Mouse (Mus musculus): ENCODE data around the gene Brf1. TPM values are rescaled to one million over a fixed set of nuclear protein-coding genes. Genes with fewer than 3 reads are reported as not detected.

Brf1 gene
- polyA plus RNA-seq, 1 experiment from 2014 or later = 61.9 TPM

DNA sequence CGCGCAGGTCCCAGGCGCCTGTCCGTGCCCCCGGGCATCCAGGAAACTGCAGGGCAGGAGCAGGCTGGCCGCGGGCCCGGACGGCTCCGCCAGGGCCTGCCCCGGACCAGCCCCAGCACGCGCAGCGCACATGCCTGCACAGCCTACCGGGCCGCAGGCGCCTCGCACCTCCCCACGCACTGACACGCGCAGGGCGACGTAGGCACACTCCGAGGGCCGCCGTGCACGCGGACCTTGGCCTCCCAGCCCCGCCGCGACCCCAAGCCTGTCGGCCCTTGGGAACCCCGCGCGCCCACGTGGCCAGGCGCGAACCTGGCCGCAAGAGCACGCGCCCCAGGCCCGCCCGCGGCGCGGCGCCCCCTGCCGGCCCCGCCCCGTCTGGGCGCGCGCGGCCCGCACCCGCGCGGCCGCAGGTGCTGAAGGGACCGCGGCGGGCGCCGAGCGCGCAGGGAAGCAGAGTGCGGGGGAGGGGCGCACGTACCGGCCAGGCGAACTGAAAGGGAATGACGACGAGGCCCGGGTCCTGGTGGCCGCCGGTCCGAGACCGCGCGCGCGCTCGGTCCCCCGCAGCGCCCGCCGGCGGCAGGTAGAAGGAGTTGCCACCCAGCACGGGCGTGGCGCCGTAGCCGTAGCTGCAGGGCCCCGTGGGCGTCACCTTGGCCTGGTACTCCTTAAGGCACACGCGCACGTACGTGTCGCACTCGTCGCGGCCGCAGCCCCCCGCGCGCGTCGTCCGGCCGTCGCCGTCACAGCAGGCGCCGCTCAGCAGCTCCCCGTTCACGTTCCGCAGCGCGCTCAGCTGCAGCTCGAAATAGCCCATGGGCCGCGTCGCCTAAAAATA lies 71.9 kb downstream of the Brf1 start:
- Histone ChIP-seq H3K9me3 (no peaks in the 10 kb centered on the region), H3K4me3 (replicated peaks) (peak overlapping the region; percentile 70), H3K27me3 (peaks cover 55% of the 10 kb centered on the region), H3K36me3 (no peaks in the 10 kb centered on the region), H3K4me1 (replicated peaks) (peaks cover 37% of the 10 kb centered on the region), H3K27ac (peak overlapping the region; percentile 85), H3K9ac (replicated peaks) (peak overlapping the region; percentile 84), H3K4me2 (replicated peaks) (peak overlapping the region; percentile 78)
- WGBS = 1% methylated on average over 115 of the region's 124 CpGs
- peak; percentile 63 for ATAC-seq

DNA sequence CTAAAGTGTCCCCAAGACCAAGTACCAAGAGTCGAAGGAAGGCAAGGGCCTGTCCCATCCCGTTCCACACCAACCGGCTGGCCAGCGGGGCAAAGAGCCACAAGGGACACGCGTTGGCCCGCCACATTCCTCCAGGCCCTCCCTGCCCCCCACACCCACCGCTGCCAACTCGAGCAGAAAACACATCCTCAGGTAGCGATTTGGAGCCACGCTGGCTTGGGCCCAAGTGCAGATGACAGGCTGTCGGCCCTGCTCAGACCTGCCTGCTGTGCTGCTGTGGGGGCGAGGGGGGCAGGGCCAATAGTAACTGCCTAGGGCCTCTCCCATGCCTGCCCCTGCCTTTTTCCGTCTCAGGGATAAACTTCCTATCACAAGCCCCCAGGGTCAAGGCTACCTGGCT lies 73.2 kb downstream of the Brf1 start:
- H3K9me3 ChIP-seq = no peaks in the 10 kb centered on the region
- 59% methylated on average over 14 of the region's 14 CpGs for WGBS
- H3K27me3 ChIP-seq = peaks cover 55% of the 10 kb centered on the region
- H3K36me3 ChIP-seq = no peaks in the 10 kb centered on the region
- H3K4me3 ChIP-seq (replicated peaks) = 0 out of 2 replicates have a peak overlapping the region, but pooled peaks have one; percentile 70
- ATAC-seq = no peak
- H3K4me2 ChIP-seq (replicated peaks) = peak overlapping the region; percentile 78
- peaks cover 50% of the 10 kb centered on the region for H3K4me1 ChIP-seq (replicated peaks)
- peak overlapping the region; percentile 49; the same call in 1 of the 2 replicates for H3K9ac ChIP-seq (replicated peaks)
- no peak overlapping the region for H3K27ac ChIP-seq

DNA sequence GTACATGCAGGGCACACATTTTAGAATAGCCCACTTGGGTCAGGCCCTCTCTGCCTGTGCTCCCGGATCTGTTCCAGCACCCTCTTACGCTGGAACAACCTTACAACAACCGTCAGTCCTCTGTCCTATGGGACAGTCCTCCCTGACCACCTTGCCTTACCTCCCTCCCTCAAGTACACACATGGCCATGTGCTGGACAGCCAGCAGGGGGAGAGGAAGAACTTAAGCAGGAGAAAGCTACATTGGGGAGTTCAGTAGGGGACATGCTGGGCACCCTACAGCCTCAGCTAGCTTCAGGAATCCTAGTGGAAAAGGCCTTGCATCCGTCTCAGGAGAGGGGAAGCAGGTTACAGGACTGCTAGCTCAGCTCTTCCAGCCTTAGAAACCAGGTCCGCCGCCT lies 74.6 kb downstream of the Brf1 start:
- Histone ChIP-seq H3K36me3 (peaks cover 4% of the 10 kb centered on the region; the same call in 1 of the 2 replicates), H3K4me2 (replicated peaks) (no peak overlapping the region), H3K27me3 (peaks cover 46% of the 10 kb centered on the region), H3K4me3 (replicated peaks) (no peak overlapping the region), H3K27ac (no peak overlapping the region), H3K9ac (replicated peaks) (no peak overlapping the region), H3K9me3 (no peaks in the 10 kb centered on the region), H3K4me1 (replicated peaks) (peaks cover 62% of the 10 kb centered on the region)
- 85% methylated on average over 6 of the region's 6 CpGs for WGBS
- ATAC-seq = no peak

DNA sequence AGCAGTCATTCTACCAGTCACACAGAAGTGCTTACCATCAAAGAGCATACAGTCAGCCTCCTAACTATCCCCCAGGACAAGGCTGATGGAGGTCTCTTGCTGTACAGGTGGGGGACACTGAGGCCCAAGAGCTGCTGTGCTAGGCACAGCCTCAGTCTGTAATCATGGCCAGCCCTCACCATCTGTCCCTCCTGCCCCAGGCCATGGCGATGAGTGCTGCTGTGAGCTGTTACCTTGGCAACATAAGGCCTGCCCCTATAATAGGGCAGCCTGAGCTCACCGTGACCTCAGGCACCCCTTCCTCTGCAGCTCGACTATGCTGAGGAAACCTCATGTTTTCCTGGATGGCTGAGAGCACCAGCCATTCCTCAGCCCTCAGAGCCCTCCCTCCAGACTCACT lies 78.0 kb downstream of the Brf1 start:
- Histone ChIP-seq H3K27ac (no peak overlapping the region), H3K27me3 (peaks cover 14% of the 10 kb centered on the region), H3K36me3 (peaks cover 29% of the 10 kb centered on the region), H3K9me3 (no peaks in the 10 kb centered on the region), H3K9ac (replicated peaks) (peak overlapping the region; percentile 19; the same call in 1 of the 2 replicates), H3K4me2 (replicated peaks) (no peak overlapping the region), H3K4me1 (replicated peaks) (peaks cover 41% of the 10 kb centered on the region), H3K4me3 (replicated peaks) (no peak overlapping the region)
- 11% methylated on average over 3 of the region's 3 CpGs for WGBS
- ATAC-seq = peak; percentile 48

DNA sequence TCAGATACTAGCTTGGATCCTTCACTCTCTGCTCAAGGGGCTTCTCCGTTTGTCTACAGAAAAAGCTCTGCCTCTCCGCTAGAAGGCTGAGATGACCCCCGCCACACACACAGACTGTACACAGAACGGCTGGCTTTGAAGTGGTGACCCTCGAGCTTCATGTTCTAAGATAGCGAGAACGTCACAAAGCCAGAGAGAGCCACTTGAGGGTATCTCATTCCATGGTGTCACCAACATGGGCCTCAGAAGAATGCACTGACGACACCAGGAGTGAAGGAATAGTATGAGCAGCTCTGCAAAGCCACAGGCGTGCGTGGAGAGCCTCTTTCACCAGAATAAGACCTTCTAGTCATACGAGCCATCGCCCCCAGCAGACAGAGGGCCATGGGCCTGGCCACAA lies 79.0 kb downstream of the Brf1 start:
- 85% methylated on average over 12 of the region's 12 CpGs for WGBS
- Histone ChIP-seq H3K4me2 (replicated peaks) (no peak overlapping the region), H3K27me3 (peaks cover 4% of the 10 kb centered on the region; the same call in 1 of the 2 replicates), H3K4me3 (replicated peaks) (no peak overlapping the region), H3K9me3 (no peaks in the 10 kb centered on the region), H3K27ac (no peak overlapping the region), H3K4me1 (replicated peaks) (peaks cover 31% of the 10 kb centered on the region), H3K36me3 (peaks cover 36% of the 10 kb centered on the region), H3K9ac (replicated peaks) (no peak overlapping the region; the same call in 1 of the 2 replicates)
- no peak for ATAC-seq

DNA sequence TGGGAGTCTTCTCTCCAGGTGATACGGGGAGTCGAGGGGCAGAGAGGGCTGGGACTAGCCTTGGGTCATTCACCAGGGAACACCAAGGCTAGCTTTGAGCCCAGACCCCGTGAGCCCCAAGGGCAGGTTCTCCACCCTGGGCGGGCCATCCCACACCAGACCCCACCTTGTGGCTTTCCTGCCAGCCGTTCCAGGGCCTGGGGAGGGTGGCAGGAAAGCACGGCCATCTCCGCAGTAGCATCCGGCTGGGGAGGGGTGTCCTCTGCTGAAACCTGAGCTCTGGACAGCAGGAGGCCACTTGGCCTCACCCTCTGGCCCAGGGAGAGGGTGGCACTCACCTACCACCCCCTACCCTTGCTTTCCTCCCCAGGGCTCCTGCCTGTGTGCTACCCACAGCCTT lies 82.6 kb downstream of the Brf1 start:
- Histone ChIP-seq H3K4me1 (replicated peaks) (peaks cover 23% of the 10 kb centered on the region), H3K4me2 (replicated peaks) (no peak overlapping the region), H3K9ac (replicated peaks) (no peak overlapping the region), H3K27ac (no peak overlapping the region), H3K27me3 (no peaks in the 10 kb centered on the region), H3K9me3 (no peaks in the 10 kb centered on the region), H3K36me3 (peaks cover 68% of the 10 kb centered on the region), H3K4me3 (replicated peaks) (no peak overlapping the region)
- 56% methylated on average over 8 of the region's 8 CpGs for WGBS
- no peak for ATAC-seq

DNA sequence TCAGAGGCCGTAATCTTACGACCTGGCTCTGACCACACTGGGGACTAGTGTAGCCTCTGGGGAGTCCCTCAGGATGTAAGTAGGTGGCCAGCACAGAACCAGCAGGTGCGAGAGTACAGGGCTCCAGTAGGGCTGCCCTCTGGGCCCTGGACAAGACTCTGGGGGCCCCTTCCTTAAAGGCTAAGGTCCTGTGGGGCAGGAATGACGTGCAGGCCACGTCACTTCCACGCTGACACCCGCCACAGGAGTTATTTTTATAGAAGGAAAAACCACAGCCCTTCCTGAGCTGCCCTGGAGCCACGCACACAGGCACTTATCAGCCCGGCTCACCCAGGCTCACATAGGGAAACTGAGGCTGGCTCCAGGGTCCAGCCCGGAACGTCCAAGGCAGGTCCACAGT lies 83.0 kb downstream of the Brf1 start:
- Histone ChIP-seq H3K9me3 (no peaks in the 10 kb centered on the region), H3K27me3 (no peaks in the 10 kb centered on the region), H3K4me2 (replicated peaks) (no peak overlapping the region), H3K4me3 (replicated peaks) (no peak overlapping the region), H3K27ac (no peak overlapping the region), H3K9ac (replicated peaks) (no peak overlapping the region), H3K4me1 (replicated peaks) (peaks cover 19% of the 10 kb centered on the region), H3K36me3 (peaks cover 72% of the 10 kb centered on the region)
- WGBS = 77% methylated on average over 11 of the region's 11 CpGs
- no peak for ATAC-seq

DNA sequence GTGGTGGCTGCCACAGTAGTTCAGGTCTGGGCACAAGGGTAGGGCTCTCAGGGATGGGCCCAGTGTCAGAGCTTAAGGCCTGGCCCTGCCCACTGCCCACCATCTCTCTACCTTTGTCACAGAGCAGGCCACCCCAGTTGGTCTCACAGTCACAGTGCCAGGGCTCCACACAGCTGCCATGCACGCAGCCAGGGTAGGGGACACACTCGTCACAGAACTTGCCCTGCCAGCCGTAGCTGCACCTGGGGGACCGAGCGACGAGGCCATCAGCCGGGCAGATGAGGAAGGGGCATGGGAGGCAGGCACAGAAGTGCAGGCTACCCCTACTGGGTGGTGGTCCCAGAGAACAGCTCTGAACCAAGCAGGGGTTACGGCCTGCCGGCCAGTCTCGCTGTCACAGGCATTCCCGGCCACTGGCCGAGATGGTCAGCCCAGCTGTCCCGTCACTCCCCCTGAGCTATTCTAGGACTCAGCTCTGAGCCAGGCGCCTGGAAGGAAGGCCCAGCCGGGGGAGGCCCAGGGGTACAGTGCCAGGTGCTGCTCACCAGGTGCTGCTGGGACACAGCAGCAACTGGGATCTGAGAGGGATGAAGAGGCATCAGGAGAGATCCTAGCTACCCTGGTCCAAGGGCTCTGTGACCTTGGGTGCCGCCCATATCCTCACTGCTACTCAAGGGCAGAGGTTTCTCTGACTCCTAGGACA lies 83.7 kb downstream of the Brf1 start:
- no peak overlapping the region for H3K9ac ChIP-seq (replicated peaks)
- H3K9me3 ChIP-seq = no peaks in the 10 kb centered on the region
- no peak for ATAC-seq
- 86% methylated on average over 16 of the region's 16 CpGs for WGBS
- no peaks in the 10 kb centered on the region for H3K27me3 ChIP-seq
- H3K4me3 ChIP-seq (replicated peaks) = no peak overlapping the region
- H3K4me2 ChIP-seq (replicated peaks) = no peak overlapping the region
- H3K4me1 ChIP-seq (replicated peaks) = peaks cover 13% of the 10 kb centered on the region
- peaks cover 77% of the 10 kb centered on the region for H3K36me3 ChIP-seq
- H3K27ac ChIP-seq = no peak overlapping the region

DNA sequence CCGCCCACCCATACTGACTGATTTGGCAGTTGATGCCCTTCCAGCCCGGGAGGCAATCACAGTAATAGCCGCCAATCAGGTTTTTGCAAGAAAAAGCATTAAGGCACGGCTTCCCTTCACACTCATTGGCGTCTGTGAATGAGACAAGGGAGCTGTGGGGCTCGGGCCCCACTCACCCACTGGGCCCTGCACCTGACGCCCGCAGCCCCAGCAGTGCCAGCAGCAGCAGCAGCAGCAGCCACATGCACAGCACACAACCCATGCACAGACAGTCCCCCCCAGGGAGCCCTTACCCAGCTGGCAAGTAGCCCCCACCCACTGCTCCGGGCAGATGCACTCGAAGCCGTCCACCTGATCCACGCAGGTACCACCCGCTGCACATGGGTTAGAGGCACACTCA lies 84.9 kb downstream of the Brf1 start:
- Histone ChIP-seq H3K9ac (replicated peaks) (no peak overlapping the region), H3K36me3 (peaks cover 88% of the 10 kb centered on the region), H3K27me3 (no peaks in the 10 kb centered on the region), H3K4me3 (replicated peaks) (no peak overlapping the region), H3K27ac (no peak overlapping the region), H3K9me3 (no peaks in the 10 kb centered on the region), H3K4me1 (replicated peaks) (0 out of 2 replicates have a peak, but pooled peaks cover 5% of the 10 kb centered on the region), H3K4me2 (replicated peaks) (no peak overlapping the region)
- 72% methylated on average over 13 of the region's 13 CpGs for WGBS
- peak; percentile 21; the same call in 1 of the 2 replicates for ATAC-seq

DNA sequence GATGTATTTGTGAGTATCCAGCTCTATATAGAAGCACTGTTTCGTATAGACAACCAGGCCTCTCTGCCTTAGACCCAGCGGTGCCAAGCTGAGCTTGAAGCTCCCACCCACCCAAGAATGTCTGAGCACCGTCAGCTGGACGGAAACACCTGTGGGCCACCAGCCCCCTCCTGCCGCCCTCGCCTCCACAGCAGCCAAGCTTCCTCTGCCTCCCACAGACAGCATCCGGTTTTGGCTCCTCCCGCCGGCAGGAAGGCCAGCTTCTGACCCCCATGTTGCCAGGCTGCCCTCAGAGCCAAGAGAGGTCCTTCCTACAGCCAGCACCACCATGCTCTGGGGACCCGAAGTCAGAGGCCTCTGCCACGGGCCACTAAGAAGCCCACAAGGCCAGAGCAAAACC lies 86.0 kb downstream of the Brf1 start:
- no peak overlapping the region for H3K27ac ChIP-seq
- no peaks in the 10 kb centered on the region for H3K9me3 ChIP-seq
- H3K4me3 ChIP-seq (replicated peaks) = no peak overlapping the region
- ATAC-seq = no peak
- H3K27me3 ChIP-seq = no peaks in the 10 kb centered on the region
- no peak overlapping the region for H3K9ac ChIP-seq (replicated peaks)
- no peak overlapping the region for H3K4me2 ChIP-seq (replicated peaks)
- H3K4me1 ChIP-seq (replicated peaks) = 0 out of 2 replicates have a peak, but pooled peaks cover 5% of the 10 kb centered on the region
- peaks cover 91% of the 10 kb centered on the region for H3K36me3 ChIP-seq
- 94% methylated on average over 11 of the region's 11 CpGs for WGBS

DNA sequence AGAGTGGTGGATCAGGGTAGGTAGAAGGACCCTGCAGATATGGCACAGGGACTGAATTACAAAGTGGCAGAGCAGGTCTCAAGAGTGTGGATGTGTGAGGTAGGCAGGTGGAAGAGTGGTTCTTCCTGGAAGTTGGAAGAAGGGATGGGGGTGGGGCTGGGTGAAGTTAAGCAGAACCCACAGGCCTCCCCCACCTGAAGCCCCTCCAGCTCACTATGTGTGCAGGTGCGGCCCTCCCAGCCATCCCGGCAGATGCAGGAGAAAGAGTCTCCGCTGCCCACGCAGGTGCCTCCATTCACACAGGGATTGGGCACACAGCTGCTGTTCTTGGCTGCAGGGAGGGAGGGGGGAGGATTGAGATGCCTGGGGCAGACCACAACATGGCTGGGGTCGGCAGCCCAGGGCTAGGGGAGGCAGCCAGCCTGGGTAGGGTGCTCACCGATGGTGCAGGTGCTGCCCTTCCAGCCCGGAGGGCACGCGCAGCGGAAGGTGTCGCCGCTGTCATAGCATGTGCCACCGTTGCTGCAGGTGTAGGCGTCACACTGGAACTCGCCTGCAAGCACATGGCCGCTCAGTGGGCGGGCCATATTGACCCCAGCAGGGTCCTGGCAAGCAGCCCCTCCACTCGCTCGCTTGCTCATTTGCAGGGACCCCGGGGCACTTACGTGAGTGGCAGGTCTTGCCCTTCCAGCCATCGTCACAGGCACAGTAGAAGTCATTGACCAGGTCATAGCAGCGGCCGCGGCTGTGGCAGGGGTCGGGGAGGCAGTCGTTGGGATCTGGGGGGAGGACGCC lies 87.4 kb downstream of the Brf1 start:
- Histone ChIP-seq H3K27me3 (no peaks in the 10 kb centered on the region), H3K4me3 (replicated peaks) (no peak overlapping the region), H3K9me3 (no peaks in the 10 kb centered on the region), H3K4me1 (replicated peaks) (0 out of 2 replicates have a peak, but pooled peaks cover 5% of the 10 kb centered on the region), H3K9ac (replicated peaks) (no peak overlapping the region), H3K27ac (no peak overlapping the region), H3K36me3 (peaks cover 91% of the 10 kb centered on the region), H3K4me2 (replicated peaks) (no peak overlapping the region)
- 90% methylated on average over 28 of the region's 28 CpGs for WGBS
- ATAC-seq = no peak

Data from midbrain, embryonic 13.5 days (tissue).